Mouse (Mus musculus) liver, embryonic 14.5 days (tissue): Measurements from ENCODE around the gene Mapk1. TPM values are rescaled to one million over a fixed set of nuclear protein-coding genes. Genes with fewer than 3 reads are reported as not detected.

ENCODE experiments used
- ATAC-seq: fragments of 200-750 bp; cut with Nextera tagmentation; 2 replicates; pipeline ENCODE4 v1.8.0; 2017; ENCODE audit warnings: moderate number of reproducible peaks, mild to moderate bottlenecking, moderate library complexity; ENCODE audit not compliant: insufficient read depth
- DNase-seq, 3 experiments: peaks; one replicate each; pipeline ENCODE4 v3.0.0-alpha.2; 2012 to 2013; ENCODE audit warnings: low read depth in 3 of 3, low spot score in 3 of 3
- H3K27ac ChIP-seq: fragments of 300-500 bp; sonication (generic); 2 replicates; pipeline ENCODE4 v1.5.1; 2014; ENCODE audit warnings: moderate library complexity, mild to moderate bottlenecking, control low read depth, inconsistent platforms
- H3K27me3 ChIP-seq: fragments of 300-500 bp; sonication (generic); 2 replicates; pipeline ENCODE4 v1.6.1; 2014; ENCODE audit warnings: mild to moderate bottlenecking, low read length, moderate library complexity; ENCODE audit not compliant: control insufficient read depth, insufficient read depth
- H3K36me3 ChIP-seq: fragments of 300-500 bp; sonication (generic); replicated peaks from 2 replicates; pipeline ENCODE4 v1.6.1; 2014; ENCODE audit warnings: low read depth; ENCODE audit not compliant: control insufficient read depth, insufficient read depth
- H3K4me1 ChIP-seq, 2 experiments: fragments of 200-500 bp in 1 of 2; fragments of 300-500 bp in 1 of 2; sonication (generic) in 1 of 2; replicated peaks; 2 replicates each; pipeline ENCODE4 v1.6.1; 2012 to 2014; ENCODE audit warnings: antibody characterized with exemption in 1 of 2, inconsistent platforms in 1 of 2, low read length in 1 of 2; ENCODE audit not compliant: control insufficient read depth in 2 of 2, insufficient read depth in 2 of 2
- H3K4me2 ChIP-seq: fragments of 300-500 bp; sonication (generic); 2 replicates; pipeline ENCODE4 v1.6.1; 2014; ENCODE audit warnings: low read depth, mild to moderate bottlenecking, control low read depth, moderate library complexity
- H3K4me3 ChIP-seq, 2 experiments: fragments of 200-500 bp in 1 of 2; fragments of 300-500 bp in 1 of 2; sonication (generic) in 1 of 2; 2 replicates each; pipeline ENCODE4 v1.5.1; 2012 to 2014; ENCODE audit warnings: low read depth in 2 of 2, low read length in 2 of 2, mild to moderate bottlenecking in 2 of 2, control low read depth in 1 of 2, inconsistent platforms in 1 of 2, moderate library complexity in 1 of 2; ENCODE audit not compliant: insufficient read depth in 1 of 2
- H3K9ac ChIP-seq: fragments of 300-500 bp; sonication (generic); replicated peaks from 2 replicates; pipeline ENCODE4 v1.6.1; 2014; ENCODE audit warnings: mild to moderate bottlenecking, control low read depth, moderate library complexity
- H3K9me3 ChIP-seq: fragments of 300-500 bp; sonication (generic); 2 replicates; pipeline ENCODE4 v1.6.1; 2016; ENCODE audit warnings: low read length, mixed read lengths; ENCODE audit not compliant: control insufficient read depth
- CTCF ChIP-seq: IDR thresholded peaks from 2 replicates; pipeline ENCODE4 v1.5.1; 2016; ENCODE audit warnings: antibody characterized with exemption, low read depth, control low read depth
- EP300 ChIP-seq: IDR thresholded peaks from 2 replicates; pipeline ENCODE4 v1.6.1; 2016; ENCODE audit warnings: antibody characterized with exemption, low read depth
- whole genome bisulfite sequencing: fragments of 180-500 bp; shearing (Covaris S2); extraction: QIAGEN DNeasy Blood & Tissue Kit; methylation state at CpG from one replicate; pipeline ENCODE4 v1.1.7; 2014; ENCODE audit not compliant: insufficient replicate concordance; 5-methylcytosine and 5-hydroxymethylcytosine counted together
- polyA plus RNA-seq, 2 experiments: library from polyadenylated mRNA; depleted of rRNA in 1 of 2; stranded (reverse) in 1 of 2; unstranded in 1 of 2; fragments of >200 nt; fragmentation: Nextera tagmentation in 1 of 2; extraction: Ambion mirVana in 1 of 2; gene quantifications; 2 replicates each; pipeline versions ENCODE4 v1.2.1 to v1.2.3; 2012 to 2014

The Mapk1 gene
- polyA plus RNA-seq (2012; rRNA removed) (41.1 and 55.1 TPM in 2 replicates), polyA plus RNA-seq (2014; fragmentation: Nextera tagmentation; extraction: Ambion mirVana) (91.6 and 107 TPM in 2 replicates)

- Histone ChIP-seq H3K9me3 (no peaks in the 10 kb centered on the region), H3K4me1 (peaks cover 15 to 17% of the 10 kb centered on the region in 2 experiments), H3K4me3 (peak within 1 kb of the TSS; percentile 91 to 98), H3K4me2 (peak within 1 kb of the TSS; percentile 82), H3K27ac (peak within 1 kb of the TSS; percentile 37), H3K36me3 (peaks cover 3% of the 10 kb centered on the region), H3K9ac (peak within 1 kb of the TSS; percentile 96), H3K27me3 (no peaks in the 10 kb centered on the region)
- peak; percentile 94 for ATAC-seq
- DNase-seq: peak; percentile 90 to 92 (median 91)
- under 1% methylated on average over 35 of the region's 35 CpGs for whole genome bisulfite sequencing
- TF ChIP-seq CTCF: no peak
- no peak for TF ChIP-seq EP300
Observed at GRCm38 (mm10) chr16:16983131-16983533, at the start of gene Mapk1. Gene Mapk1, plus strand, starts transcription at chr16:16983382.

DNA sequence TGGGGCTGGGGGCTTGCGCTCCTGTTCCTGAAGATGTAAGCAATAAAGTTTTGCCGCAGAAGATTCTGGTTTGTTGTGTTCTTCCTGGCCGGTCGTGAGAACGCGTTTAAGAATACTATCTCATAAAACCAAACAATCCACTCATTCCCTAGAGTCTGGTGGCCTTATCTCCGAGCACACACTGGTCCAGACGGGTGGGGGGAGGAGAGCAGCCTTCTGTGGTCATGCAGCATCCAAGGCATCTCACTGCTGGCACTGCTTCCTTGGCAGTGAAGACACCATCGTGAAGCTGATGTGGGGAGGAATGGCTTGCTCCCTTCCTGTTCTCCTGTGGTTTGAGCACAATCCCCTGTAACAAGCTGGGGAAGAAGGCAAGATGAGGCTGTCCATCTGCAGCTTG lies 43.6 kb upstream of the Mapk1 start:
- Histone ChIP-seq H3K4me2 (no peak overlapping the region), H3K9ac (no peak overlapping the region), H3K36me3 (no peaks in the 10 kb centered on the region), H3K27me3 (no peaks in the 10 kb centered on the region), H3K27ac (no peak overlapping the region), H3K4me3 (no peak overlapping the region), H3K9me3 (no peaks in the 10 kb centered on the region), H3K4me1 (peaks cover 0 to 3% of the 10 kb centered on the region in 2 experiments; a peak in 1 of 4 replicates)
- WGBS: 65% methylated on average over 9 of the region's 9 CpGs
- TF ChIP-seq EP300 (no peak), CTCF (no peak)
- ATAC-seq (no peak), DNase-seq (no peak)

DNA sequence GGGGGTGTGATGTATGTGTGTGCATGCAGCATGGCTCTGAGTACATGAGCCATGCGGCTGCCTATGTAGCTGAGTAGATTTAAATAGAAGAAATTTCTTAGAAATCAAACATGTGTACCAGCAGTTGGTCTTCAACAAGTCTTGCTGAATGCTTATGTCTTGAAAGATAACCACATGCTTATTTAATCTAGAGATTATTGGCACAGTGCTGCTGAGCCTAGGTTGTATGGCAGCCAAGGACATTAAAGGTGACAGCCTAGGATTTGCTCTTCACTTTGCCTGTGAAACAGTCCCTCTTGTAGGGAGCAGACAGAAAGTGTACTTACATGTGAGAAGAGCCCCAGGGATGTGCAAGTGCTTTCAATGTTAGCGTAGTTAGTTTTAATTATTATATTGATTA lies 42.1 kb upstream of the Mapk1 start:
- WGBS: 59% methylated on average over 2 of the region's 2 CpGs
- TF ChIP-seq CTCF (no peak), EP300 (no peak)
- DNase-seq (no peak), ATAC-seq (no peak)
- no peaks in the 10 kb centered on the region for H3K9me3 ChIP-seq
- H3K36me3 ChIP-seq: no peaks in the 10 kb centered on the region
- no peak overlapping the region for H3K4me3 ChIP-seq
- H3K27me3 ChIP-seq: no peaks in the 10 kb centered on the region
- H3K4me1 ChIP-seq: peaks cover 0 to 3% of the 10 kb centered on the region in 2 experiments; a peak in 1 of 4 replicates
- no peak overlapping the region for H3K4me2 ChIP-seq
- no peak overlapping the region for H3K27ac ChIP-seq
- H3K9ac ChIP-seq: no peak overlapping the region

GRCm38 (mm10) chr16:16958575-16958974 lies 24.6 kb upstream of the Mapk1 start:
- no peaks in the 10 kb centered on the region for H3K27me3 ChIP-seq
- no peak overlapping the region for H3K4me3 ChIP-seq
- no peak overlapping the region for H3K27ac ChIP-seq
- DNase-seq: no peak
- H3K9me3 ChIP-seq: no peaks in the 10 kb centered on the region
- H3K9ac ChIP-seq: no peak overlapping the region
- no peak for ATAC-seq
- H3K4me1 ChIP-seq: no peaks in the 10 kb centered on the region
- H3K36me3 ChIP-seq: no peaks in the 10 kb centered on the region
- no peak overlapping the region for H3K4me2 ChIP-seq
- 14% methylated on average over 4 of the region's 5 CpGs for WGBS
- TF ChIP-seq EP300: no peak
- TF ChIP-seq CTCF: no peak

- no peak for ATAC-seq
- H3K9ac ChIP-seq: no peak overlapping the region
- H3K4me3 ChIP-seq: no peak overlapping the region
- H3K4me2 ChIP-seq: no peak overlapping the region
- no peak overlapping the region for H3K27ac ChIP-seq
- no peaks in the 10 kb centered on the region for H3K27me3 ChIP-seq
- TF ChIP-seq CTCF (no peak), EP300 (no peak)
- no peak for DNase-seq
- peaks cover under 1 to 2% of the 10 kb centered on the region in 2 experiments; a peak in 2 of 4 replicates for H3K4me1 ChIP-seq
- no peaks in the 10 kb centered on the region for H3K36me3 ChIP-seq
- WGBS: 73% methylated on average over 6 of the region's 6 CpGs
- H3K9me3 ChIP-seq: no peaks in the 10 kb centered on the region
Observed at GRCm38 (mm10) chr16:16959907-16960306, 23.3 kb upstream of the Mapk1 start.
